Mouse (Mus musculus) kidney, adult 2 months (tissue): ENCODE data around the gene Zfp536. TPM values are rescaled to one million over a fixed set of nuclear protein-coding genes. Genes with fewer than 3 reads are reported as not detected.

Experiments
- DNase-seq: peaks from one replicate; pipeline ENCODE4 v3.0.0; 2021
- H3K27ac ChIP-seq: fragments of 200-500 bp; 2 replicates; pipeline ENCODE4 v1.5.1; 2012; ENCODE audit warnings: low read depth, low read length, control low read depth, inconsistent platforms; ENCODE audit not compliant: insufficient read depth
- H3K27me3 ChIP-seq: fragments of 200-500 bp; replicated peaks from 2 replicates; pipeline ENCODE4 v1.6.1; 2012; ENCODE audit warnings: mild to moderate bottlenecking, moderate library complexity, low read length, inconsistent platforms; ENCODE audit not compliant: control insufficient read depth, insufficient read depth
- H3K36me3 ChIP-seq: fragments of 200-500 bp; 2 replicates; pipeline ENCODE4 v1.6.1; 2012; ENCODE audit warnings: mild to moderate bottlenecking, moderate library complexity, low read length, inconsistent platforms; ENCODE audit not compliant: control insufficient read depth, insufficient read depth
- H3K4me1 ChIP-seq: fragments of 200-500 bp; 2 replicates; pipeline ENCODE4 v1.6.1; 2011; ENCODE audit warnings: low read length; ENCODE audit not compliant: control insufficient read depth, insufficient read depth
- H3K4me3 ChIP-seq: fragments of 200-500 bp; 2 replicates; pipeline ENCODE4 v1.5.1; 2011; ENCODE audit warnings: mild to moderate bottlenecking, low read depth, low read length, control low read depth; ENCODE audit not compliant: insufficient read depth
- CTCF ChIP-seq: fragments of 200-500 bp; conservative IDR thresholded peaks from 2 replicates; pipeline ENCODE4 v1.5.1; 2011; ENCODE audit warnings: low read depth, mild to moderate bottlenecking, control low read depth, low read length, moderate library complexity, mixed read lengths; ENCODE audit not compliant: insufficient read depth, insufficient read length
- POLR2A ChIP-seq: fragments of 200-500 bp; IDR thresholded peaks from one replicate; pipeline ENCODE4 v1.6.1; 2011; ENCODE audit warnings: low read depth, low read length, control low read depth
- WGBS: fragments of 180-500 bp; shearing (Covaris S2); methylation state at CpG from one replicate; pipeline ENCODE4 v1.1.7; 2018; 5-methylcytosine and 5-hydroxymethylcytosine counted together
- polyA plus RNA-seq: library from polyadenylated mRNA; depleted of rRNA; stranded (reverse); fragments of >200 nt; gene quantifications from 2 replicates; pipeline ENCODE4 v1.2.3, GENCODE M21; 2012

Zfp536 gene
- polyA plus RNA-seq, 1 experiment = 0.11 TPM

- DNase-seq = no peak
- TF ChIP-seq CTCF = no peak
- no peak for TF ChIP-seq POLR2A
- Histone ChIP-seq H3K27ac (no peak overlapping the region), H3K4me1 (no peaks in the 10 kb centered on the region), H3K4me3 (no peak overlapping the region), H3K36me3 (no peaks in the 10 kb centered on the region), H3K27me3 (no peaks in the 10 kb centered on the region)
- 63% methylated on average over 8 of the region's 8 CpGs for WGBS
Observed at GRCm38 (mm10) chr7:37471726-37472125, 301.7 kb downstream of the Zfp536 start.

GRCm38 (mm10) chr7:37466477-37467243 is 306.8 kb downstream of the Zfp536 start:
- Histone ChIP-seq H3K4me3 (no peak overlapping the region), H3K4me1 (no peaks in the 10 kb centered on the region), H3K36me3 (no peaks in the 10 kb centered on the region), H3K27me3 (no peaks in the 10 kb centered on the region), H3K27ac (no peak overlapping the region)
- no peak for DNase-seq
- 44% methylated on average over 9 of the region's 9 CpGs for WGBS
- no peak for TF ChIP-seq CTCF
- no peak for TF ChIP-seq POLR2A

- H3K4me1 ChIP-seq = no peaks in the 10 kb centered on the region
- no peak for TF ChIP-seq CTCF
- TF ChIP-seq POLR2A = no peak
- no peak overlapping the region for H3K27ac ChIP-seq
- H3K4me3 ChIP-seq = no peak overlapping the region
- DNase-seq = no peak
- no peaks in the 10 kb centered on the region for H3K27me3 ChIP-seq
- no peaks in the 10 kb centered on the region for H3K36me3 ChIP-seq
- 33% methylated on average over 7 of the region's 7 CpGs for WGBS
Observed at GRCm38 (mm10) chr7:37464186-37464721, 309.2 kb downstream of the Zfp536 start.

DNA sequence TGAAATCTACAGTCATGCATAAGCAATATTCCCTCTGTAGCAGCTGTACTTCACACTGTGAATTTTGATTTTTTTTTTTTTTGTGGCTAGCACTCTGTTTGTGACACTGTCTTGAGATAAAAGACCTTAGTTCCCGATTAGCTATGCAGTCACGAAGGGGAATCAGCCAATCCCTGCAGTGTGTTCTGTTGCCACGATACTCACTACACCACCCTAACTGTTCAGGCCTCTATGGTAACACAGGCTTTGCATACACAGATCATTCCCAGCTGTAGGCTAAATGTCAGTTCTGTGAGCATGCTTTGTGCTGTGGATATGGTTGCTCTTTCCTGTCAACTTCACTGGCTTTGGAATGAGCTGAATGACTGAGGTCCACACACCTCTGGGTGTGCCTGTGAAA is 325.9 kb downstream of the Zfp536 start:
- DNase-seq = no peak
- TF ChIP-seq CTCF = no peak
- Histone ChIP-seq H3K36me3 (no peaks in the 10 kb centered on the region), H3K27me3 (no peaks in the 10 kb centered on the region), H3K27ac (no peak overlapping the region), H3K4me1 (no peaks in the 10 kb centered on the region), H3K4me3 (no peak overlapping the region)
- WGBS = 89% methylated on average over 3 of the region's 3 CpGs

GRCm38 (mm10) chr7:37439912-37440311 is 333.5 kb downstream of the Zfp536 start:
- DNase-seq = no peak
- no peaks in the 10 kb centered on the region for H3K4me1 ChIP-seq
- no peak for TF ChIP-seq POLR2A
- TF ChIP-seq CTCF = no peak
- H3K4me3 ChIP-seq = no peak overlapping the region
- no peak overlapping the region for H3K27ac ChIP-seq
- H3K36me3 ChIP-seq = no peaks in the 10 kb centered on the region
- H3K27me3 ChIP-seq = no peaks in the 10 kb centered on the region
- WGBS = 66% methylated on average over 13 of the region's 13 CpGs

DNA sequence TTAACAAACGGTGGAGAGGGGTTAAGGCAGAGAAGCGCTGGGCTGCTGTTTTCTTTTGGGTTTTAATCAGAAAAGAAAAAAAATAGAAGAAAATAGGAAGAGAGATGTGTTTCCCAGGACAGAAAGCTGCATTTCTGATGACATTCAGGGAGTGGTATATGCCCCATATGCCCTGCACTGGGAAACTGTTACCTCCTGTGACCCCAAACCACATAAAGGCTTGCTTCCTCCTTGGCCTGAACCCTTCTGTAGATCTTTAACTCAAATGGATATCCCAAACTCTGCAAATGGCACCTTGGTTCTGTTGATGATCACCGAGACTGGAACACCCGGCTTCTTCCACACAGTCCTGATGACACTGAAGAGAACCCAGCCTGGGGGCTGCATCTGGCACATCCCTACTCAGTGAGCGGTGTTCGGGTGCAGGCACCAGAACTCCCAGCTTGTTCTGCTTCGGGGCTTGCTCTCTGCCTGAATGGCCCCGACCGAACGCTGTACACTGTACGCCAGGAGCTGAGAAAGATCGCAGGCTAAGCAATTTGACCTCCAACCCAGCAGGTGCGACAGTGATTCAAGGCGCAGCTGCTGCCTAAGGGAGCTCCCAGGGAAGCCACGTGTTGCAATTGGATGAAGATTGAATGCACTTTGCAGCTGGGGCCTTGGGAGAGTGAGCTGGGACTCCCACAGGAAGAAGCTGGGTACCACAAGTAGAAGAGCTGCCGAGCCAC is 334.2 kb downstream of the Zfp536 start:
- Histone ChIP-seq H3K4me3 (no peak overlapping the region), H3K27me3 (no peaks in the 10 kb centered on the region), H3K4me1 (no peaks in the 10 kb centered on the region), H3K27ac (no peak overlapping the region), H3K36me3 (no peaks in the 10 kb centered on the region)
- no peak for DNase-seq
- WGBS = 34% methylated on average over 16 of the region's 16 CpGs
- no peak for TF ChIP-seq CTCF
- no peak for TF ChIP-seq POLR2A

DNA sequence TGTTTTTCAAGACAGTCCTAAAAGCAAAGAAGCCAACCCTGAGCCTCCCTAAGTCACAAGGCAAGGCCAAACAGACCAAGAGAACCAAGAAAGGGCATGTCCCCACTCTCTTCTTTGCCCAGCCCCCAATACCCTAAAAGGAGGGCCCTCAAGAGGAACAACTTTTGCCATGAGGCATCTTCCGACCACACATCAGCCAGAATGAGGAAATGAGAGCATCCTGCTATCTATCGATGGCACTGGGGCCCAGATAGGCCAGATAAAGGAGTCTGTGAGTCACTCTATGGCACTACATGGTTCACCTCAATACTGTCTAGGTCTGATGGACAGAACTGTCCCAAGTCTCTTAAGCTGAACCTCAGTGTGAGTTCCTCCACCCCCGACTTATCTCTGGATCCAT is 335.6 kb downstream of the Zfp536 start:
- no peaks in the 10 kb centered on the region for H3K4me1 ChIP-seq
- peak; percentile 2 for DNase-seq
- no peaks in the 10 kb centered on the region for H3K27me3 ChIP-seq
- 69% methylated on average over 3 of the region's 3 CpGs for WGBS
- TF ChIP-seq POLR2A = no peak
- TF ChIP-seq CTCF = no peak
- no peak overlapping the region for H3K27ac ChIP-seq
- no peak overlapping the region for H3K4me3 ChIP-seq
- H3K36me3 ChIP-seq = no peaks in the 10 kb centered on the region
